Mouse (Mus musculus) heart, adult 9 months (tissue): Measurements from ENCODE around the gene Zdhhc1.

Source experiments
- DNase-seq, 2 experiments: peaks; one replicate each; pipeline ENCODE4 v3.0.0; 2022; ENCODE audit warnings: low spot score in 2 of 2

Gene Zdhhc1

DNA sequence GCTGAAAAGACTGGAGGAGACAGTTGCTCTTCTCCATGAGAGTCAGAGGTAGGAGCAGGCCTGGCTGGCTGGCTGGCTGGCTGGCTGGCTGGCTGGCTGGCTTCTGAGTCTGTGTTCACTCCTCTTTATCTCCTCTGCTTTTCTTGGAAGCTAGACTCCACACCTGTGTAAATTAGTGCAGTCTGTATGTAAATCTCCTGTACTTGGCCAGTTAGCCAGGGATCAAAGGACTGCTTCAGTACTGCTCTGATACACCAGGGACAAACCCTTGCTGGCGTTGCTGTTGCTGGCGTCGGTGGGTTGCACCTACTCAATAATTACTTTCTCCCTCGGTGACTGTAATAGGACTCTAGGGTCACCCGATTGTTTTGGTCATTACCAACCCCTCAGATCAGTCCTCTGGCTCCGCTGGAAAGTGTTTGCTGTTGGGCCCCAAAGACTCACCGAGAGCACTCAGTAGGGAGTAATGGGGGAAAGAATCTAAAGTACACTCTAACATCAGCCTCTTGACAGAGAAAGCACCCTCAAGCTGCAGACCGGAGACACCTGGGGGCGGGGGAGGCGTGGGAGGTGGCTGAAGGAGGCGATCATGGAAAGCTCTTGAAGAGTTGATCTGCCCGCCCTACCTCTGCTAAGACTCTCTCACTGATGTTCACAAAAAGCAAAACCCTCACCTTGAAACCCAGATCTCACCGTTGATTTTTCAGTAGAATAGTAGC, 35.5 kb downstream of the Zdhhc1 start:
- no peak for DNase-seq

GRCm38 (mm10) chr8:105455218-105455617, 41.5 kb downstream of the Zdhhc1 start:
- no peak for DNase-seq

- DNase-seq: peak; percentile 20 to 21
These were observed 42.6 kb downstream of the Zdhhc1 start for GRCm38 (mm10) chr8:105454088-105454487.

GRCm38 (mm10) chr8:105453296-105453695, 43.4 kb downstream of the Zdhhc1 start:
- peak in 1 of 2 experiments; percentile 23 for DNase-seq

GRCm38 (mm10) chr8:105451903-105452603, 44.6 kb downstream of the Zdhhc1 start:
- DNase-seq: no peak

GRCm38 (mm10) chr8:105450977-105451376, 45.7 kb downstream of the Zdhhc1 start:
- DNase-seq: no peak

- DNase-seq: no peak
These were observed 48.1 kb downstream of the Zdhhc1 start for GRCm38 (mm10) chr8:105448596-105448995.

DNA sequence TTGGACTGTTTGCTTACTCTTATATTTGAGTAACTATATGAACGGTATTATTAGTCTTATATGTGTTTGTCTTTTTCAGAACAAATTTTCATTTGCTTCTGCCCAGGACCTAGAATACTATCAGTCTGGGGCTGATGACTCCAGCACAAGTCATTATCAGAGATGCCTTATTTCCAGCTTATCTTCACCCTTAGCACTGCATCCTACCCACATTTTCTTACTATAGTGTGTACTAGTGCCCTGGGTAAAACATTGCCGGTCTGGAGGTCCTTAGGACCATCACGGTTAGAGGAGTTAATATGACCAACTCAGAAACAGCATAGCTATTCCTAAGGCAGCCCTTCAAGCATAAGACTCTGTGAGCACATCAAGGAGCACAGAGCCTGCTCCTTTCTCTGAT, 48.5 kb downstream of the Zdhhc1 start:
- DNase-seq: no peak

- DNase-seq: peak in 1 of 2 experiments; percentile 62
These were observed 50.6 kb downstream of the Zdhhc1 start for GRCm38 (mm10) chr8:105446127-105446552.

GRCm38 (mm10) chr8:105445296-105446126, 51.2 kb downstream of the Zdhhc1 start:
- peak; percentile 61 to 70 for DNase-seq

- no peak for DNase-seq
These were observed 54.0 kb downstream of the Zdhhc1 start for GRCm38 (mm10) chr8:105442661-105443060.

DNA sequence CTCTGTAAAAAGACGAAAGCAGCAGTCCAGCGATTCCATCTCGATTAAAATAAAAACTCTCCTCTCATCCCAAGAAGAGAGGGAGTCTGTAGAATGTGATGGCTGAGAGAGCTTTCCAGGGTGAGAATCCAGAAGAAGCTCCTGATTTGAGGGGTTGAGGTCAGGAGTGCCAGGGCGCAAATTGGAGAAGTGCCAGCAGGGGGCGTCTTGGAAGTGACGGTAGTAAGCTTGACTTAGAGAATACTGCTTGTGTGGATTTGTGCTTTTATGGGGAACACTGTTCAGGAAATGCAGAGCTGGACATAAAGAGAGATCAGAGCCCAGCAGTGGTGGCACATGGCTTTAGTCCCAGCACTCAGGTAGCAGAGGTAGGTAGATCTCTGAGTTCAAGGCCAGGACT, 55.3 kb downstream of the Zdhhc1 start:
- no peak for DNase-seq

DNA sequence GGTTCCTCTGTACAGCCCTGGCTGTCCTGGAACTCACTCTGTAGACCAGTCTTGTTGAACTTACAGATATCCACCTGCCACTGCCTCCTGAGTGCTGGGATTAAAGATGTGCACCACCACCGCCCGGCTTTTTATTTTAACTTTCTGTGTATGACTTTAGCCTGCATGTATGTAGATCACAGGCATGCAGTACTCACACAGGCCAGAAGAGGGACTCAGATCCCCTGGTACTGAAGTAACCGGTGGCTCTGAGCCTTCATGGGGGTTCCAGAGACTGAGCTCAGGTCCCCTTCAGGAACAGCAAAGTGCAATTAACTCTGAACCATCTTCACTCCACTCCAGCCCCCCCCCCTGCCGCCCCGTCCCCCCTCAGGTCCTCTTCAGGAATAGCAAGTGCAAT, 57.8 kb downstream of the Zdhhc1 start:
- no peak for DNase-seq

DNA sequence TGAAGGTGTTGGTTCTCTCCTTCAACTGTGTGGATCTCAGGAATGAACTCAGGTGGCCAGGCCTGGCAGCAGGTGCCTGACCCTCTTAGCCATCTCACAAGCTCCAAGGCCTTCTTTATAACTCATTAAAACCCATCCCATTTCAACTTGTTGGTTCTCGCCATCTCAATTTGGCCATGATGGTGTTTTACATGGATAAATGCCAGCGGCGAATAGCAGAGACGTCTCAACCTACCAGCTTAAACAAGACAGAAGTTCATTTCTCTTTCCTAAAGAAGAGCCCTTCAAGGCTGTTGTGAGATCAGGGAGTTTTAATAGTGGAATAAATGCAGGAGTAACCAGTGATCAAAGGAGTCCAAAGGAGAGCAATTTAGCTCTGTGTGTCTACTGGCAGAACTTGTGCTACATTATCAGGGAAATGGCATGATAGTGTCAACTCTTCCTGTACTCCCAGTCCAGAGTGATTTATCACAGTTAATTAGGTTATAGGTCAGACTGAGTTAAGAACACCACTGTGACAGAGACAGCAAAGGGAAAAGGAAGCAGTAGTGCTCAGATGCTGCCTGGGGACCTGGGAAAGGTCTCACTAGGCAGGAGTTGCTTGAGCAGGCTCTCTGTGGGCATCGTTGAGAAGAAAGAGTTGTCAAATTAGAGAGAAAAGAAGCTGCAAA, 59.5 kb downstream of the Zdhhc1 start:
- DNase-seq: no peak

DNA sequence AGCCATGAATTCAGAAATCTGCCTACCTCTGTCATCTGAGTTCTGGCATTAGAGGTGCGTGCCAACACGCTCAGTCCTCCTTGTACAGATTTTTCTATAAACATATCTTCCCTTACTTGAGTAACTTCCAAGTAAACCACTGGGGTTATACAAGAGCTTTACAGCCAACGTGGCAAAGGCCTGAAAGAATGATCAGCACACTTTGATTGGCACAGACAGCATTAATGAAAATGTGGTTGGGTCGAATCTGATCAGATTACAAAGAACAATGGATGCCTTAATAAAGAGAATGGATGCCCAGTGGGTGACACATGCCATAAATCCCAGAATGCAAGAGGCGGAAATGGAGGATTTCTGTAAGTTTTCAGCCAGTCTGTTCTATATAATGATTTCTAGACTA, 60.5 kb downstream of the Zdhhc1 start:
- no peak for DNase-seq

DNA sequence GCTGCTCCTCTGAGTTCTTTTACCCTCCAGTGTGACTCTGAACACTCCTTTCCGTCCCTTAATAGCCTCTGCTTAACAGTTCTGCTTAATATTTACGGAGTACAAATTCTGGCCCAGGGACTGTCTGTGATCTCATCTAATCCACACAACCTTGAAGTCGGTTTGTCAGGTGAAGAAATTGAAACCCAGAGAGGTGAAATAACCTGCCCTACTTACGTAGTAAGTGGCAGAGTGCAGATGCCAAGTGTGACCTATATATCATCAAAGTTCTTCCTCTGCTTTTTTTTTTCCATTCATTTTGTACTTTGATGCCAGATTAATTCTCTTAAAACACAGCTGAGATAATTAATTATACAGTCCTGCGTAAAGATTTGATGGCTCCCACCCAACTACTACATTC, 62.6 kb downstream of the Zdhhc1 start:
- DNase-seq: no peak

- DNase-seq: peak; percentile 52 to 53
These were observed 63.2 kb downstream of the Zdhhc1 start for GRCm38 (mm10) chr8:105433511-105433910.

- no peak for DNase-seq
These were observed 63.7 kb downstream of the Zdhhc1 start for GRCm38 (mm10) chr8:105433021-105433420.

DNA sequence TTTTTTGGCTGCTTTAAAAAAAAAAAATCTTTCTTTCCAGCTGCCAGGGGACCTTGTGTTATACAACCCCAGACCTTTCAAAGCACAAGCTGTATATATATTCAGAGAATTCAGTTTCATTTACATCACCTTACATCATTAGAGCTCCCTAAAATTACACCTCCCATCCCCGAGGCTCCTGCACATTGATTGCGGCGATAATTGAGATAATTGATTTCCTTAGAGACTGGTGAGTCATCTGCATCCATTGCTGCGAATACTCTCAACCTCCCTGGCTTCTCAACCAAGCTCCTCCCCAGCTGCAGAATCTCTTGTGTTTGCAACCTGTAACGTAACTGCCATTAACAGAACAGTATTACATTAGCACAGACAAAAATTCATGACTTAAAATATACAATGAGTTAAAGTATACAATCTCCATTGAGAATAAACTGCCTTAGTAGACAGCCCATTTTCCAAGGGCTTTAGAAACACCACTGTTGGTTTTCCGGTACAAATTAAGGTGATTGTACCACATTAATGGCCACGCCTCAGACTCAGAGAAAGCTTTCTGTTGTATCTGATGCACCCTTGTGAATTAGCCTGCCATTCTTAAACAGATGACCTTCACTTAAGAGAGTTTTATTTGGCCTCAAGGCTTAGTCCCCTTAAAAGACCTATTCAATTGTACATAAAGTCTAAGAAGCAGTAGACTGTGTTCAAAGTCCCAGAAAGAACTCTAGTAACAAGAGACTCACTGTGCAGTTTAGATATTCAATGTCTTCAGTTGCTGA, 64.8 kb downstream of the Zdhhc1 start:
- no peak for DNase-seq

- peak in 1 of 2 experiments; percentile 48 for DNase-seq
These were observed 69.8 kb downstream of the Zdhhc1 start for GRCm38 (mm10) chr8:105426878-105427277.
